Mouse (Mus musculus) myocyte (in vitro differentiated cells): ENCODE measurements at regions not wholly inside any gene's neighbourhood (a gene's known extent, or its start where the extent isn't known, plus 50 kb on each side); places are given as distances from the start of the nearest gene placed in this dataset.

Source experiments
- POLR2A ChIP-seq: IDR thresholded peaks from one replicate; pipeline ENCODE4 v1.6.1; 2011; ENCODE audit warnings: low read depth, mild to moderate bottlenecking, control low read depth, moderate library complexity; ENCODE audit not compliant: insufficient read length
- TCF12 ChIP-seq: IDR thresholded peaks from one replicate; pipeline ENCODE4 v1.6.1; 2011; ENCODE audit warnings: mild to moderate bottlenecking, control low read depth; ENCODE audit not compliant: poor library complexity, insufficient read depth, severe bottlenecking

DNA sequence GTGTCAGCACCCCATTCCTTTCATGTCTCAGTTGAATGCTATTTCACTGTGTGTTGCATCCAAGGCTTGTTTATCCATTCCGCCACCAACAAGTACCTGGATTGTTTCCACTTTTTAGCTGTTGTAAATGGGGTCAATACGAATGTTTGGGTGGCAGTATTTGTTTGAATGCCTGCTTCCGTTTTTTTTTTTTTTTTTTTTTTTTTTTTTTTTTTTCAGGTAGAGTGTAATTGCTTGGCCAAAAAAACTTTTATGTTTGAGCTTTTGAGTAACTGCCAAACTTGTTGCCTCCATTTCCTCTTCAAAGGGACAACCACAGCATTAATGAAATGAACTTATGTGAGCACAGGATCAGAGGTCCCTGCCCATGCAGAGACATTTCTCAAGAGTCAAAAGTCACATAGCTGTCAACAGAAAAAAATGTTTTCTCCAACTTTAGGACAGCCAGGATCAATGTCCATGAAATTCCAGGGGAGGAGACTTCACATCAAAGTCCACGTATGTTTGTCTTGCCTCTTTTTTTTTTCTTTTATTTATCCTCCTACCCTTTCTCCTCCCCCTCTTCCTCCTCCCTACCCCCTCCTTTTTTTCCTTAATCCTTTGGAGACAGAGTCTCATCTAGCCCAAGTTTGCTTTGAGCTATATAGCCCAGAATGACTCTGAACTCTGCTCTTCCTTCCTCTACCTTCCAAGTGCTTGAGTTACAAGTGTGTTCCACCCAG, 56.5 kb upstream of the Ugp2 start:
- TF ChIP-seq TCF12 = no peak
- TF ChIP-seq POLR2A = no peak
